Mouse (Mus musculus) spleen, postnatal 14 days (tissue): Measurements from ENCODE around the gene Ptms.
A peak's percentile ranks its signal among the peaks of the same experiment; 100 is the strongest.

Source experiments
- DNase-seq, 2 experiments: peaks; one replicate each; pipeline ENCODE4 v3.0.0; 2021 to 2022; ENCODE audit warnings: low spot score in 2 of 2

Ptms gene

DNA sequence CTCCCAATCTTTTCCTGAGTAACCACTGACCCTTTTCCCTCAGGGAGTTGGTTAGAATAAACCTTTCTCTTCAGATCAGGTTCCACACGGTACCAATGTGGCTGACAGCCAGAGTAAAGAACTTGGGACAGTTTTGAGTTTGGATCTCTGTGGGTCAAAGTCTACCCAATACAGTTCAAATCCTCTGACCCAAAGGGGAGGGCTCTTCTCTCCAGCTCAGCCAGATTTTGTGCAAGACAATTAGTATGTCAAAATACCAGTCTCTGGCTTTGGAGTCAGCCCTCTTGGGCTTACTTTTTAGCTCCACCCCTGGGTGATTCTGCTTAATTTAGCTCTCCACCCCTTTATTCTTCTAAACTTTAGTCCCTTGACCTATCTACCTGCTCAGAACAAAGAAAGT is 10.3 kb upstream of the Ptms start:
- no peak for DNase-seq

- DNase-seq, result no peak
Measured at GRCm38 (mm10) chr6:124925941-124926340, 6.0 kb upstream of the Ptms start.

GRCm38 (mm10) chr6:124925173-124925793 is 5.4 kb upstream of the Ptms start:
- DNase-seq, result no peak

DNA sequence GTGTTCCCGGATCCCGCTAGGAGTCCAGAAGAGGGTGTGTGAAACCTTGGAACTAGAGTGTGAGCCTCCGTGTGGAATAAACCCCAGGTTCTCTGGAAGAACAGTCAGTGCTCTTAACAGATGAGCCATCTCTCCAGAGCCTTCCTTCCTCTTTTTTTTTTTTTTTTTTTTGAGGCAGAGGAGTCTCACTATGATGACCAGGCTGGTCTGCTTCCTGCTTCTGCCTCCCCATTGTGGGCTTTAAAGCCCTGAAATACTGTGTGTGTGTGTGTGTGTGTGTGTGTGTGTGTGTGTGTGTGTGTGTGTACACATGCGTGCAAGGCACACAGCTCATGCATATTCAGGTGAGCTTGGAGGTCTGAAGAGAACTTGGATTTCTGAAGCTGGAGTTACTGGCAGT is 1.6 kb upstream of the Ptms start:
- DNase-seq, result no peak

GRCm38 (mm10) chr6:124920318-124921085 is 599 bp upstream of the Ptms start:
- no peak for DNase-seq

DNA sequence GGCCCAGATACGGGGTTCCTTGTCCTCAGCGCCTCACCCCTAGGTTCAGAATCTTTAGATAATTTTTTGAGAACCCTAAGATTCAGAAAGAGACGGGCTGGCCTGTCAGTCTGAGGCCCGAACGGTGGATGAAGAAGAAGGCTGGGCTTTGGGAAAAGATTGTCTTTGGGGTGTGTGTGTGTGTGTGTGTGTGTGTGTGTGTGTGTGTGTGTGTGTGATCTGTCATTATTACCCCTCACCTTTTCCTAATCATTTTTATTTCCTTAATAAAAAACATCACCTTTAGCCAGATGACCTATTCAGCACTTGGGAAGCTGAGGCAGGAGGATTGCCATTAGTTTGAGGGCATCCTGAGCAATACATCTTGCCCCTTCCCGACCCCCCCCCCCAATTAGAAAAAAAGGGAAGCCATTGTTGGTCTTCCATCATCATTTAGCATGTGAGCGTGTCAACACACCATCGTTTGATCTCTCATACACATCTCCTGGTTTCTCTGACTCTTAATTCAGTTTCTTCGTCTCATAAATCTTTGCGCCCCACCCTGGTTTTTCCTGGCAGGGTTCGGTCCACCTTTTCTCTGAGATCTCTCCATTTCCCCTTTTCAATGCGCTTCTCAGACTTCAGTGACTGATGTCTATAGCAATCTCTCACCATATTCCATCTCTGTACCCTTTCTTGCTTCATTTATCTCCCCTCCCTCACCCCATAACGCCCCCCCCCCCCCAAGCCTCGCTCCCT is 844 bp downstream of the Ptms start:
- DNase-seq, result no peak

- no peak for DNase-seq
Measured at GRCm38 (mm10) chr6:124918331-124918690, 1.6 kb downstream of the Ptms start.

GRCm38 (mm10) chr6:124917518-124918330 is 2.2 kb downstream of the Ptms start:
- DNase-seq, result peak; percentile 26 to 46

GRCm38 (mm10) chr6:124916695-124917517 is 3.0 kb downstream of the Ptms start:
- DNase-seq, result peak; percentile 80 to 89

DNA sequence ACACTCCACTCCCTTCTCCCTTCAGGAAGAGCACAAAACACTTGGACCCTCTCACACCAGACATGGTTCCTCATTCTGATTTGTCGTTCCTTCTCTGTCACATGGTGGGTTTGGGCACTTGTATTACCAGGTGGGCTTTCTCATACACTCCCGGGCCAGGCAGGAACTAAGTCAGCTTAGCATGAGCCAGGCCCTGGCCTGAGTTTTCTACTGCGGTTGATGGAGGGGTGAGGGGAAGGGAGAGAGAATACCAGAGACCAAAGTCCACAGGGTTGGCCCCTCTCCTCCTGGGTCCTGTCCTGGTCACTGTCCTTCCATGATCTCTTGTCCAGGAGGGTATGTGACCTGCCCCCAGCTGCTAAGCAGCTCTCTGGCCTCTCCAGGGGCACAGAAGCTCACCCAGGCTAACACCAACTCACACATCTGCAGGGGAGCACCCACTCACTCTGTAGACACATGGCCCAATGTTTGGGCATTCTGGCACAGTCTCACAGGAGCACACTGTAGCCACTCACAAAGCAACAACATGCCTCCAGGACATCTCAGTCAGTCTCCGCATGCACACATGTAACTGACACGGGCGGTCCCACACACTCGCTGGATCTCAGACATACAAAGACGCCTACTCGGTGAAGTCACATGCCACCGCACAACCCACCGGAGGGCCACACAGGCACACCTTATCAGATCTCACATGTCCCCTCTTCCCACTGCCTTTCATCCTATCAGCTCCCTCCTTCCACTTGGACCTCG is 3.8 kb downstream of the Ptms start:
- DNase-seq, result no peak

DNA sequence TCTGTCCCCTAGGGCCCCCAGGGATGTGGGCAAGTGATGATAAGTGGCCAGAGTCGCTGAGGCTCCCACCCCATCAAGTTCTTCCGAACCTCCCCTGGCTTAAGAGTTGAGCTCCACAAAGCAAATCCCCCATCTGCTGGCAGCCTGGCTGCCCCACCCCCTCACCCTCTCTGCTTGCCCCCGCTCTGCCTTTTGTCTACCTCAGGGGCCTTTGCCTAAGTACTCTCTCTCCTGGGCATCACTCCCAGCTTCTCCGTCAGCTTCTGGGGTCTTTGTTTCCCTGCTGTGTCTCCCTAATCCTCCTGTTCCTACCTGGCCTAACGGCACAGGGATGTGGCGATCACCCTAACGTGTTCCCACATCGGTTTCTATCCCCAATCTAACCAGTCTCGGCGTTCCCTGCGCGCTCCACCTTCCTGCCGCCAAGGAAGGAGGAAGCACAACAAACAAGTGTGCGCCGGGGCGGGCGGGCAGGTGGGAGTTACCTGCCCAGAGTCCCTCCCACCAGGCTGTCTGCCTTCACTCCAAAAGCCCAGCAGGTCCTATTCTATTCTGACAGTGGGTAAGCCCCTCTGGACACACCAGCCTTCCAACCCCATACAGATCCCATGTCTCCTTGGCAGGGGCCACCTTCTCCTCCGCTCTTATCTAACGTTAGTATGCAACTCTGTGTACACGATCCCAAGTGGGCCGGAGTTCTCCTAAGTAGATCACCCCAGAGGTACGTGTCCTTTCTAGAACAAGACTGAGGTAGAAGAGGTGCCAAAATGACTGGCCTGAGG is 4.6 kb downstream of the Ptms start:
- DNase-seq, result no peak

- no peak for DNase-seq
Measured at GRCm38 (mm10) chr6:124914511-124914910, 5.4 kb downstream of the Ptms start.

DNA sequence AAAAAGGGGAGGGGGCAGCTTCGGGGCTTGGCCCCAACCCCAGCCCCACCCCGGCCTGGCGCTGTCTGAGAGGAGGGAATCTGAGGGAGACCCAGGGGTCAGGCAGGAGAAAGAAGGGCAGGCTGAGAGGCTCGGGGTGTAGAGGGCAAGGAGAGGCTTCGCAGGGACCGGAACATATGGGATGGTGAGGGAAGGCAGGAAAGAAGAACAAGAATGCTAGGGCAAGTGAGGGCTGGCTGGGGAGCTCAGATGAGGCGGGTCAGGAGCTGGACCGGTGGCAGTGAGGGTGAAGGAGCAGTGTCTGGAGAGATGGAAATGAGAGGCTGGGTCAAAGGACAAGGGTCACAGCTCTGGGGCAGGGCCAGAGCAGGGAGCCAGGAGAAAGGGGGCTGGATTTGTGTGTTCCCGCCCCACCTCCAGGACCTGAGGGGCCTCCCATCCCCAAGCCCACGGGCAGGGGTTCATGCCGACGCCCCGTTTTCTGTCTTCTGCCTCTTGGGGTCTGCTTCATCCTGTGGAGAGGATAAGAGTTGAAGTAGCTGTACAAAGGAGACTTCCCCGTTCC is 6.1 kb downstream of the Ptms start:
- DNase-seq, result no peak

DNA sequence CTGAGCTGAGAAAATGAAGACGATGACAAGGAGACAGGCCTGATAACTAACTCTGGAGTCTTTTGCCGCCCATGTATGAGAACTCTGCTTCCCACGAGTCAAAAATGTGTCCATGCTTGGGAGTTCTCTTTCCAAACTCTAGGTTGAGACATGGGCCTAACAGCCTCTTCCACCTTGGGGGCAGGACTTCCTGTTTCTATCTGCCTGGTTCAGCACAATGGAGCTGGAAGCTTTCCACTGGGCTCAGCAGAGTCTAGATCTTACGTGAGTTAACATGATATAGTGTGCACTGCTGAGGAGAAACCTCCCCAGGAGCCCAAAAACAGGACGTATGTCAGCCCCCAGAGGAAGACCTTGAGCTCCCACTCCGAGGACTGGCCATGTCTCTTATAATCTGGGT is 6.7 kb downstream of the Ptms start:
- DNase-seq, result no peak

- no peak for DNase-seq
Measured at GRCm38 (mm10) chr6:124911533-124912218, 8.2 kb downstream of the Ptms start, which contains the start of gene Lag3. Lag3 (minus strand) TSS chr6:124911705.

DNA sequence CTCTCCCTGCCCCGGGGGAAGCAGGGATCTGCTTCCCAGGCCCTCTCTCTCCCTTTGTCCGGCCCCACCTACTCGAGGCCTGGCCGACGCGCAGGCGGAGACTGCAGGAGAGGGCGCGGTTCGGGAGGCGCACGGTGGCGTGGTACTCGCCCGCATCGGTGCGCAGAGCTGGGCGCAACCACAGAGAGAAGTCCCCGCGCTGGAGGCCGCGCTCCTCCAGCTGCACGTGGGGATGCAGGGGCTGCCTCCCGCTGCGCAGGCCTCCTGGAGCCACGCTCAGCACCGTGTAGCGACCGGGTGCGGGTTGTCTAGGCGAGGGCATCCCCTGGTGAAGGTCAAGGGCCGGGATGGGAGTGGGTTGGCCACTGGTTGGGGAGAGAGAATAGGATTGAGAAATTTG is 9.9 kb downstream of the Ptms start:
- no peak for DNase-seq

DNA sequence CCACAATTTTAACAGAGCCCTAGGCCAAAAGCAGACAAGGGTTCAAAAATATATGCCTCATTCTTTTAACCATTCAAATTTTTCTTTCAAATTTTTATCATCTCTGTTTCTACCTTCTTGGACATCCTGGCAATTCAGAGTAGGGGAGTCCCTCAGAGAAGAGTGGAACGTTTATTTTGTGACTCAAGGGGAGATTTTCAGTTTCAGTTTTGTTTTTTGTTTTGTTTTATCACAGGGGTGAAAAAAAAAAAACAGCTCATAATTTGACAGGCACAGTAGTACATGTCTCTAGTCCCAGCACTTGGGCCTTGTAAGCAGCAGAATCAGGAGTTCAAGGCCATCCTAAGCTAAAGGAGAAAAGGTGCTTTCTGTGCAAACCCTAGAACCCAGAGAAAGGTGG is 12.1 kb downstream of the Ptms start:
- DNase-seq, result no peak

GRCm38 (mm10) chr6:124904991-124905860 is 14.7 kb downstream of the Ptms start:
- no peak for DNase-seq
